In genomic region chr13:92301754-92302153, GRCm38 (mm10) we compare ENCODE assay signal across 34 mouse cellular contexts. TPM values are rescaled to one million over a fixed set of nuclear protein-coding genes. Genes with fewer than 3 reads are reported as not detected.
DNase-seq lines count a peak whose midpoint lies in the region; ATAC-seq and TF ChIP-seq lines count a peak whose summit lies in the region.
"Had no signal": no experiment of that assay in that cellular context is flagged by ENCODE, and none has a peak within 500 bp of the region (broad histone marks: within the 10 kb centered on the region; RNA-seq: fewer than 3 reads in every experiment).

No protein-coding gene starts in this region.

- no peaks in the 10 kb centered on the region for H3K9me3 ChIP-seq in kidney, embryonic 15.5 days (replicated peaks)
- H3K9me3 ChIP-seq in liver, embryonic 16.5 days (replicated peaks; ENCODE audit: control insufficient read depth, low read length), result no peaks in the 10 kb centered on the region
- no peaks in the 10 kb centered on the region for H3K9me3 ChIP-seq in intestine, postnatal 0 days (ENCODE audit: control insufficient read depth)
- H3K9me3 ChIP-seq: midbrain, embryonic 12.5 days; neural tube, embryonic 12.5 days had no signal

- H3K9ac ChIP-seq in kidney, embryonic 15.5 days, result no peak overlapping the region
- no peak overlapping the region for H3K9ac ChIP-seq in liver, embryonic 16.5 days (ENCODE audit: low read depth, low read length)
- no peak overlapping the region for H3K9ac ChIP-seq in intestine, postnatal 0 days (ENCODE audit: low read depth, low read length)
- H3K9ac ChIP-seq: midbrain, embryonic 12.5 days; neural tube, embryonic 12.5 days had no signal

- H3K4me3 ChIP-seq in kidney, embryonic 15.5 days (replicated peaks), result no peak overlapping the region
- no peak overlapping the region for H3K4me3 ChIP-seq in liver, embryonic 16.5 days (ENCODE audit: low read depth, low read length)
- no peak overlapping the region for H3K4me3 ChIP-seq in intestine, postnatal 0 days (ENCODE audit: low read depth, low read length)
- H3K4me3 ChIP-seq: erythroblast, embryonic 14.5 days; layer of hippocampus, adult 2 months; megakaryocyte, embryonic 14.5 days; midbrain, embryonic 12.5 days; myocyte; neural tube, embryonic 12.5 days had no signal

- H3K36me3 ChIP-seq in kidney, embryonic 15.5 days, result peaks cover 42% of the 10 kb centered on the region
- H3K36me3 ChIP-seq in liver, embryonic 16.5 days (ENCODE audit: control insufficient read depth, insufficient read depth), result no peaks in the 10 kb centered on the region; the same call in 1 of the 2 replicates
- H3K36me3 ChIP-seq in intestine, postnatal 0 days (ENCODE audit: control insufficient read depth, insufficient read depth), result 0 out of 2 replicates have a peak, but pooled peaks cover 4% of the 10 kb centered on the region

- WGBS in kidney, embryonic 15.5 days, result 40% methylated on average over 4 of the region's 4 CpGs
- WGBS in liver, embryonic 16.5 days (ENCODE audit: insufficient replicate concordance), result 55% methylated on average over 4 of the region's 4 CpGs
- 37% methylated on average over 4 of the region's 4 CpGs for WGBS in intestine, postnatal 0 days

- no peaks in the 10 kb centered on the region for H3K27me3 ChIP-seq in kidney, embryonic 15.5 days
- no peaks in the 10 kb centered on the region for H3K27me3 ChIP-seq in liver, embryonic 16.5 days (ENCODE audit: control insufficient read depth, insufficient read depth, low read depth, low read length)
- no peaks in the 10 kb centered on the region for H3K27me3 ChIP-seq in intestine, postnatal 0 days (replicated peaks; ENCODE audit: control insufficient read depth, insufficient read depth, low read length)
- H3K27me3 ChIP-seq: megakaryocyte, embryonic 14.5 days; midbrain, embryonic 12.5 days; neural tube, embryonic 12.5 days had no signal

- no peak overlapping the region for H3K4me2 ChIP-seq in kidney, embryonic 15.5 days
- no peak overlapping the region for H3K4me2 ChIP-seq in liver, embryonic 16.5 days (ENCODE audit: low read depth, low read length)
- H3K4me2 ChIP-seq in intestine, postnatal 0 days (replicated peaks; ENCODE audit: low read depth), result no peak overlapping the region
- H3K4me2 ChIP-seq: midbrain, embryonic 12.5 days; neural tube, embryonic 12.5 days had no signal

- H3K4me1 ChIP-seq in kidney, embryonic 15.5 days, result peaks cover 4% of the 10 kb centered on the region; the same call in 1 of the 2 replicates
- no peaks in the 10 kb centered on the region; the same call in 1 of the 2 replicates for H3K4me1 ChIP-seq in liver, embryonic 16.5 days (ENCODE audit: control insufficient read depth, low read depth, low read length)
- no peaks in the 10 kb centered on the region for H3K4me1 ChIP-seq in intestine, postnatal 0 days (replicated peaks; ENCODE audit: control insufficient read depth, insufficient read depth, low read length)
- H3K4me1 ChIP-seq: megakaryocyte, embryonic 14.5 days; midbrain, embryonic 12.5 days; neural tube, embryonic 12.5 days had no signal

- TF ChIP-seq CTCF in intestine, postnatal 0 days (IDR thresholded peaks at IDR 0.05; ENCODE audit: low read depth), result no peak

- 0 out of 2 replicates have a peak, but pooled peaks have one; percentile 36 for ATAC-seq in kidney, embryonic 15.5 days (replicated peaks; ENCODE audit: low FRiP score)
- peak; percentile 41; the same call in 1 of the 2 replicates for ATAC-seq in liver, embryonic 16.5 days (ENCODE audit: low read depth)
- peak; percentile 83 for ATAC-seq in intestine, postnatal 0 days
- ATAC-seq: CD4-positive, CD25-positive, alpha-beta regulatory T cell, adult 4 months; forebrain, embryonic 16.5 days; hindbrain, embryonic 16.5 days; lung, postnatal 0 days had no signal

- no peak for DNase-seq in kidney, postnatal 10 days
- DNase-seq in liver, result no peak
- DNase-seq in left cerebral cortex, adult 18-20 months (ENCODE audit: low spot score in 2 of 2), result no peak
- DNase-seq in frontal cortex, postnatal 10 days (ENCODE audit: low spot score in 2 of 2), result no peak
- DNase-seq: adrenal gland, postnatal 14 days; cerebellum, adult 11 months; cerebellum, adult 9-10 months; cerebellum, postnatal 36 days; gastrocnemius, postnatal 10 days; heart, postnatal 14 days; lung, adult 18-20 months; lung, postnatal 4 days; right cerebral cortex, adult 18-20 months; thymus, adult 2 months; thymus, postnatal 36 days had no signal

- H3K27ac ChIP-seq in kidney, embryonic 15.5 days, result no peak overlapping the region
- no peak overlapping the region for H3K27ac ChIP-seq in liver, embryonic 16.5 days (ENCODE audit: low read length)
- H3K27ac ChIP-seq in intestine, postnatal 0 days (ENCODE audit: low read depth, low read length), result no peak overlapping the region
- H3K27ac ChIP-seq: layer of hippocampus, adult 2 months; midbrain, embryonic 12.5 days; neural tube, embryonic 12.5 days had no signal

RNA-seq across cellular contexts. Expression of gene Gm20379, which starts 4.0 kb away (rescaled TPM):
- 0.95 and 1.4 TPM in 2 replicates for polyA plus RNA-seq in kidney, embryonic 15.5 days (2015; fragmentation: Nextera tagmentation; extraction: Ambion mirVana)
- polyA plus RNA-seq in liver, embryonic 16.5 days (2015; fragmentation: Nextera tagmentation; extraction: Ambion mirVana), result 0.20 and 0.30 TPM in 2 replicates
- 0.34 and 0.73 TPM in 2 replicates for polyA plus RNA-seq in intestine, postnatal 0 days (2015; fragmentation: Nextera tagmentation; extraction: Ambion mirVana)
- not detected for total RNA-seq in left cerebral cortex, adult 18-20 months (2021)
- total RNA-seq: adrenal gland, postnatal 14 days; gastrocnemius, postnatal 10 days; heart, postnatal 14 days; layer of hippocampus, adult 2 months; layer of hippocampus, postnatal 14 days; left cerebral cortex, adult 8-10 months; left cerebral cortex, postnatal 36 days; midbrain, postnatal 0 days had no signal
- polyA plus RNA-seq: erythroblast, embryonic 14.5 days; gonadal fat pad, adult 2 months; myocyte; spleen, adult 2 months; thymus, adult 2 months had no signal

RNA-seq across cellular contexts. Expression of gene Dhfr, which starts 52.8 kb away (rescaled TPM):
- 22.0 and 22.9 TPM in 2 replicates for polyA plus RNA-seq in kidney, embryonic 15.5 days (2015; fragmentation: Nextera tagmentation; extraction: Ambion mirVana)
- 14.0 and 15.0 TPM in 2 replicates for polyA plus RNA-seq in liver, embryonic 16.5 days (2015; fragmentation: Nextera tagmentation; extraction: Ambion mirVana)
- polyA plus RNA-seq in intestine, postnatal 0 days (2015; fragmentation: Nextera tagmentation; extraction: Ambion mirVana), result 10.2 and 11.0 TPM in 2 replicates
- 1 to 10 TPM; 1.3 to 1.5 TPM for total RNA-seq in left cerebral cortex, adult 18-20 months (2021)

RNA-seq across cellular contexts. Expression of gene Msh3, which starts 53.0 kb away (rescaled TPM):
- 29.6 and 33.1 TPM in 2 replicates for polyA plus RNA-seq in kidney, embryonic 15.5 days (2015; fragmentation: Nextera tagmentation; extraction: Ambion mirVana)
- 9.1 and 9.4 TPM in 2 replicates for polyA plus RNA-seq in liver, embryonic 16.5 days (2015; fragmentation: Nextera tagmentation; extraction: Ambion mirVana)
- polyA plus RNA-seq in intestine, postnatal 0 days (2015; fragmentation: Nextera tagmentation; extraction: Ambion mirVana), result 8.0 and 9.5 TPM in 2 replicates
- 10 to 100 TPM; 21.7 to 22.3 TPM for total RNA-seq in left cerebral cortex, adult 18-20 months (2021)
